Comparison of ENCODE assay signal across 9 mouse cellular contexts in genomic region chr11:83410510-83410909, GRCm38 (mm10). TPM values are rescaled to one million over a fixed set of nuclear protein-coding genes. Genes with fewer than 3 reads are reported as not detected.
DNase-seq lines count a peak whose midpoint lies in the region; ATAC-seq and TF ChIP-seq lines count a peak whose summit lies in the region.
"Had no signal": no experiment of that assay in that cellular context is flagged by ENCODE, and none has a peak within 500 bp of the region (broad histone marks: within the 10 kb centered on the region; RNA-seq: fewer than 3 reads in every experiment).

No protein-coding gene starts in this region.

- DNase-seq in heart, postnatal 4 days, result no peak
- peak; percentile 64 for DNase-seq in brain, adult 2 months (ENCODE audit: low read depth, low spot score)
- DNase-seq in liver, embryonic 13.5 days, result no peak
- DNase-seq in thymus, adult 2 months, result no peak
- no peak for DNase-seq in cerebellum, adult 11-12 months
- DNase-seq in spleen, adult 18-20 months, result no peak

- ATAC-seq in heart, embryonic 13.5 days (ENCODE audit: extremely low read depth, insufficient number of reproducible peaks, low FRiP score, low TSS enrichment), result no peak
- ATAC-seq in forebrain, embryonic 16.5 days, result no peak
- ATAC-seq in liver, embryonic 13.5 days (ENCODE audit: low read depth), result no peak

- no peak for TF ChIP-seq POLR2A in thymus, adult 2 months (IDR thresholded peaks at IDR 0.05; ENCODE audit: control insufficient read depth, extremely low read depth, insufficient read depth, low read length, poor library complexity)

- TF ChIP-seq CTCF in thymus, adult 2 months (IDR thresholded peaks at IDR 0.05; ENCODE audit: borderline replicate concordance, control insufficient read depth, extremely low read depth, insufficient read depth, low read length, poor library complexity), result no peak

- H3K4me1 ChIP-seq in heart, embryonic 13.5 days, result peaks cover 47% of the 10 kb centered on the region
- H3K4me1 ChIP-seq in forebrain, embryonic 16.5 days (replicated peaks; ENCODE audit: control insufficient read depth, insufficient read depth, low read length), result peaks cover 19% of the 10 kb centered on the region
- H3K4me1 ChIP-seq in liver, embryonic 13.5 days (replicated peaks), result peaks cover 3% of the 10 kb centered on the region; the same call in 1 of the 2 replicates
- H3K4me1 ChIP-seq in thymus, adult 2 months (replicated peaks; ENCODE audit: control insufficient read depth, insufficient read depth, low read length), result peaks cover 3% of the 10 kb centered on the region; the same call in 1 of the 2 replicates

- no peak overlapping the region for H3K27ac ChIP-seq in heart, embryonic 13.5 days (replicated peaks)
- H3K27ac ChIP-seq in forebrain, embryonic 16.5 days (ENCODE audit: low read length), result no peak overlapping the region
- H3K27ac ChIP-seq in liver, embryonic 13.5 days, result no peak overlapping the region
- H3K27ac ChIP-seq in thymus, adult 2 months (ENCODE audit: control insufficient read depth, insufficient read depth, low read length), result no peak overlapping the region

- H3K27me3 ChIP-seq in heart, embryonic 13.5 days (replicated peaks), result peaks cover 24% of the 10 kb centered on the region; the same call in 1 of the 2 replicates
- no peaks in the 10 kb centered on the region for H3K27me3 ChIP-seq in forebrain, embryonic 16.5 days (replicated peaks; ENCODE audit: control insufficient read depth, insufficient read depth, low read length)
- H3K27me3 ChIP-seq in liver, embryonic 13.5 days, result peaks cover 70% of the 10 kb centered on the region
- peaks cover 7% of the 10 kb centered on the region; the same call in 1 of the 2 replicates for H3K27me3 ChIP-seq in thymus, adult 2 months (ENCODE audit: control insufficient read depth, insufficient read depth, low read length)

- 51% methylated on average over 6 of the region's 6 CpGs for WGBS in heart, embryonic 13.5 days
- WGBS in forebrain, embryonic 16.5 days, result 35% methylated on average over 6 of the region's 6 CpGs
- WGBS in liver, embryonic 13.5 days (ENCODE audit: insufficient replicate concordance), result 44% methylated on average over 6 of the region's 6 CpGs
- WGBS in thymus, adult 2 months, result 82% methylated on average over 6 of the region's 6 CpGs

- peak overlapping the region; percentile 87 for H3K4me2 ChIP-seq in heart, embryonic 13.5 days
- H3K4me2 ChIP-seq in forebrain, embryonic 16.5 days (ENCODE audit: low read length), result peak overlapping the region; percentile 85
- H3K4me2 ChIP-seq in liver, embryonic 13.5 days, result peak overlapping the region; percentile 68

- H3K9ac ChIP-seq in heart, embryonic 13.5 days, result peak overlapping the region; percentile 92
- peak overlapping the region; percentile 85; the same call in 1 of the 2 replicates for H3K9ac ChIP-seq in forebrain, embryonic 16.5 days (replicated peaks; ENCODE audit: low read depth, low read length)
- H3K9ac ChIP-seq in liver, embryonic 13.5 days, result no peak overlapping the region

- no peaks in the 10 kb centered on the region for H3K36me3 ChIP-seq in heart, embryonic 13.5 days
- no peaks in the 10 kb centered on the region for H3K36me3 ChIP-seq in forebrain, embryonic 16.5 days (ENCODE audit: control insufficient read depth, insufficient read depth)
- no peaks in the 10 kb centered on the region for H3K36me3 ChIP-seq in liver, embryonic 13.5 days
- no peaks in the 10 kb centered on the region for H3K36me3 ChIP-seq in thymus, adult 2 months (ENCODE audit: control insufficient read depth, insufficient read depth, low read length)

- peak overlapping the region; percentile 90 for H3K4me3 ChIP-seq in heart, embryonic 13.5 days
- H3K4me3 ChIP-seq in forebrain, embryonic 16.5 days (replicated peaks; ENCODE audit: low read length), result peak overlapping the region; percentile 82
- H3K4me3 ChIP-seq in liver, embryonic 13.5 days (replicated peaks), result no peak overlapping the region
- no peak overlapping the region for H3K4me3 ChIP-seq in thymus, adult 2 months (ENCODE audit: control insufficient read depth, insufficient read depth, low read length)

- no peaks in the 10 kb centered on the region for H3K9me3 ChIP-seq in heart, embryonic 13.5 days
- no peaks in the 10 kb centered on the region for H3K9me3 ChIP-seq in forebrain, embryonic 16.5 days (ENCODE audit: control insufficient read depth, low read length)
- H3K9me3 ChIP-seq in liver, embryonic 13.5 days (replicated peaks), result no peaks in the 10 kb centered on the region

RNA-seq across cellular contexts. Expression of gene Rasl10b, which starts 1.6 kb away (rescaled TPM):
- 7.2 and 7.3 TPM in 2 replicates for polyA plus RNA-seq in heart, embryonic 13.5 days (2015; fragmentation: Nextera tagmentation; extraction: Ambion mirVana)
- total RNA-seq in heart, postnatal 4 days (2021), result 10 to 100 TPM; 31.5 to 32.3 TPM
- polyA plus RNA-seq in forebrain, embryonic 16.5 days (2015; fragmentation: Nextera tagmentation; extraction: Ambion mirVana), result 24.7 and 31.4 TPM in 2 replicates
- 0.20 and 0.27 TPM in 2 replicates for polyA plus RNA-seq in liver, embryonic 13.5 days (2015; fragmentation: Nextera tagmentation; extraction: Ambion mirVana)
- 1.2 and 5.3 TPM in 2 replicates for polyA plus RNA-seq in thymus, adult 2 months (2012; rRNA removed)

RNA-seq across cellular contexts. Expression of gene Gas2l2, which starts 18.7 kb away (rescaled TPM):
- polyA plus RNA-seq in heart, embryonic 13.5 days (2015; fragmentation: Nextera tagmentation; extraction: Ambion mirVana), result 0.11 TPM in 1 of 2 replicates, not detected in the other
- not detected for total RNA-seq in heart, postnatal 4 days (2021)
- 0.39 and 0.81 TPM in 2 replicates for polyA plus RNA-seq in forebrain, embryonic 16.5 days (2015; fragmentation: Nextera tagmentation; extraction: Ambion mirVana)
- polyA plus RNA-seq in liver, embryonic 13.5 days (2015; fragmentation: Nextera tagmentation; extraction: Ambion mirVana), result not detected in 2 replicates
- polyA plus RNA-seq in thymus, adult 2 months (2012; rRNA removed), result 0.10 and 0.12 TPM in 2 replicates
- total RNA-seq: liver, adult 2 months had no signal
- polyA plus RNA-seq: liver, adult 2 months had no signal

RNA-seq across cellular contexts. Expression of gene 1700020L24Rik, which starts 27.0 kb away (rescaled TPM):
- polyA plus RNA-seq in heart, embryonic 13.5 days (2015; fragmentation: Nextera tagmentation; extraction: Ambion mirVana), result 1.4 and 2.1 TPM in 2 replicates
- under 1 TPM in 1 of 2 experiments, not detected in 1; 0.56 TPM for total RNA-seq in heart, postnatal 4 days (2021)
- polyA plus RNA-seq in forebrain, embryonic 16.5 days (2015; fragmentation: Nextera tagmentation; extraction: Ambion mirVana), result 0.26 and 1.0 TPM in 2 replicates
- 0.65 and 0.78 TPM in 2 replicates for polyA plus RNA-seq in liver, embryonic 13.5 days (2015; fragmentation: Nextera tagmentation; extraction: Ambion mirVana)
- 1.9 and 2.0 TPM in 2 replicates for polyA plus RNA-seq in thymus, adult 2 months (2012; rRNA removed)
- total RNA-seq: liver, adult 2 months had no signal
- polyA plus RNA-seq: liver, adult 2 months had no signal

RNA-seq across cellular contexts. Expression of gene Mmp28, which starts 52.4 kb away (rescaled TPM):
- polyA plus RNA-seq in heart, embryonic 13.5 days (2015; fragmentation: Nextera tagmentation; extraction: Ambion mirVana), result 2.5 and 2.7 TPM in 2 replicates
- total RNA-seq in heart, postnatal 4 days (2021), result 1 to 10 TPM; 7.0 to 7.1 TPM
- polyA plus RNA-seq in forebrain, embryonic 16.5 days (2015; fragmentation: Nextera tagmentation; extraction: Ambion mirVana), result 1.8 and 1.9 TPM in 2 replicates
- polyA plus RNA-seq in liver, embryonic 13.5 days (2015; fragmentation: Nextera tagmentation; extraction: Ambion mirVana), result 0.47 and 0.50 TPM in 2 replicates
- polyA plus RNA-seq in thymus, adult 2 months (2012; rRNA removed), result 6.0 and 8.2 TPM in 2 replicates

Comparison
In these comparisons a context has a peak if more than half of its experiments do, and no peak if none do; other contexts are left out.
1. H3K4me3 ChIP-seq: peak in heart, embryonic 13.5 days (single experiment) and forebrain, embryonic 16.5 days (single experiment); none in liver, embryonic 13.5 days (single experiment) and thymus, adult 2 months (single experiment).
2. Peak in every context shown above with its lines, with median percentiles within 50 percentile points of each other: H3K4me2 ChIP-seq.